Mouse (Mus musculus): Measurements from ENCODE around the gene Setd5.

- TF ChIP-seq POLR2A (IDR thresholded peaks at IDR 0.05; ENCODE audit: low read depth, low read length), result no peak
- no peak for TF ChIP-seq CTCF (IDR thresholded peaks at IDR 0.05; ENCODE audit: extremely low read depth, insufficient read length, insufficient replicate concordance, low read depth, low read length)
Observed at GRCm38 (mm10) chr6:113194841-113195595, 117.9 kb downstream of the Setd5 start, which contains the start of gene Lhfpl4.

Measured in small intestine, adult 2 months (tissue).